Mouse (Mus musculus) mesoderm, embryonic 11.5 days (tissue): ENCODE data around the gene Gm20604.
A peak's percentile ranks its signal among the peaks of the same experiment; 100 is the strongest.

ENCODE experiments used
- DNase-seq: peaks from one replicate; pipeline ENCODE4 v3.0.0-alpha.2; 2012; ENCODE audit warnings: low read depth, low spot score

Gene Gm20604

GRCm38 (mm10) chr12:102758403-102758756 lies at the start of gene Gm20604:
TSS of gene Gm20604 (minus strand) at chr12:102758672.
- no peak for DNase-seq

- no peak for DNase-seq
These were observed 41.1 kb upstream of the Gm20604 start for GRCm38 (mm10) chr12:102799528-102799927.

GRCm38 (mm10) chr12:102787927-102788326 lies 29.5 kb upstream of the Gm20604 start:
- no peak for DNase-seq

GRCm38 (mm10) chr12:102785593-102785985 lies 27.1 kb upstream of the Gm20604 start:
- DNase-seq: no peak

GRCm38 (mm10) chr12:102784899-102785592 lies 26.6 kb upstream of the Gm20604 start:
- DNase-seq: no peak

GRCm38 (mm10) chr12:102782841-102783240 lies 24.4 kb upstream of the Gm20604 start:
- DNase-seq: no peak

GRCm38 (mm10) chr12:102779452-102779851 lies 21.0 kb upstream of the Gm20604 start:
- DNase-seq: no peak

- no peak for DNase-seq
These were observed 19.7 kb upstream of the Gm20604 start for GRCm38 (mm10) chr12:102778151-102778550.

GRCm38 (mm10) chr12:102776035-102776434 lies 17.6 kb upstream of the Gm20604 start:
- DNase-seq: no peak

GRCm38 (mm10) chr12:102772676-102773075 lies 14.2 kb upstream of the Gm20604 start:
- no peak for DNase-seq

GRCm38 (mm10) chr12:102771601-102772000 lies 13.1 kb upstream of the Gm20604 start:
- DNase-seq: no peak

GRCm38 (mm10) chr12:102769000-102769399 lies 10.5 kb upstream of the Gm20604 start:
- DNase-seq: no peak

GRCm38 (mm10) chr12:102763696-102764095 lies 5.2 kb upstream of the Gm20604 start:
- no peak for DNase-seq

- DNase-seq: no peak
These were observed 3.2 kb upstream of the Gm20604 start for GRCm38 (mm10) chr12:102761668-102762067.

- no peak for DNase-seq
These were observed 464 bp upstream of the Gm20604 start for GRCm38 (mm10) chr12:102758936-102759335.

GRCm38 (mm10) chr12:102757689-102758402 lies 626 bp downstream of the Gm20604 start, which contains the start of the genes Gm28051, Gon7 and Ubr7:
TSS of gene Gm28051 (minus strand) at chr12:102757765.
TSS of gene Gon7 (minus strand) at chr12:102757803.
TSS of gene Ubr7 (plus strand) at chr12:102757967.
- DNase-seq: peak; percentile 98

GRCm38 (mm10) chr12:102757055-102757688 lies 1.3 kb downstream of the Gm20604 start:
- DNase-seq: no peak

- no peak for DNase-seq
These were observed 2.2 kb downstream of the Gm20604 start for GRCm38 (mm10) chr12:102756304-102756703.

GRCm38 (mm10) chr12:102748256-102748655 lies 10.2 kb downstream of the Gm20604 start:
- no peak for DNase-seq

GRCm38 (mm10) chr12:102744839-102745238 lies 13.6 kb downstream of the Gm20604 start:
- no peak for DNase-seq

GRCm38 (mm10) chr12:102743589-102744574 lies 14.6 kb downstream of the Gm20604 start, which contains the start of the genes Moap1 and Tmem251:
TSS of gene Moap1 (minus strand) at chr12:102743661.
TSS of gene Tmem251 (plus strand) at chr12:102743762.
- DNase-seq: peak; percentile 91
